Mouse (Mus musculus): ENCODE data around the gene Slc7a7. TPM values are rescaled to one million over a fixed set of nuclear protein-coding genes. Genes with fewer than 3 reads are reported as not detected.
"Not testable (repeated sequence)": the region's sequence is repeated elsewhere in the genome, so short reads cannot be mapped to it uniquely, and the experiment has no call there.

The Slc7a7 gene
- polyA plus RNA-seq, 1 experiment from 2014 or later: 6.2 TPM

GRCm38 (mm10) chr14:54366581-54366980, 51.0 kb downstream of the Slc7a7 start:
- H3K4me1 ChIP-seq: peaks cover 21% of the 10 kb centered on the region
- H3K27ac ChIP-seq (replicated peaks): no peak overlapping the region
- 94% methylated on average over 10 of the region's 10 CpGs for WGBS
- no peak overlapping the region for H3K9ac ChIP-seq (replicated peaks)
- H3K36me3 ChIP-seq: peaks cover 72% of the 10 kb centered on the region
- H3K4me2 ChIP-seq: no peak overlapping the region
- H3K27me3 ChIP-seq (replicated peaks): no peaks in the 10 kb centered on the region
- no peak overlapping the region for H3K4me3 ChIP-seq (replicated peaks)
- no peak for ATAC-seq (ENCODE audit: low FRiP score)
- H3K9me3 ChIP-seq (replicated peaks): no peaks in the 10 kb centered on the region

GRCm38 (mm10) chr14:54365026-54365645, 52.4 kb downstream of the Slc7a7 start:
- ATAC-seq (ENCODE audit: low FRiP score): no peak
- H3K27ac ChIP-seq (replicated peaks): no peak overlapping the region
- no peak overlapping the region for H3K4me2 ChIP-seq
- peaks cover 62% of the 10 kb centered on the region for H3K36me3 ChIP-seq
- peaks cover 23% of the 10 kb centered on the region for H3K4me1 ChIP-seq
- no peaks in the 10 kb centered on the region for H3K9me3 ChIP-seq (replicated peaks)
- no peak overlapping the region for H3K9ac ChIP-seq (replicated peaks)
- 90% methylated on average over 5 of the region's 5 CpGs for WGBS
- H3K27me3 ChIP-seq (replicated peaks): no peaks in the 10 kb centered on the region
- no peak overlapping the region for H3K4me3 ChIP-seq (replicated peaks)

GRCm38 (mm10) chr14:54363156-54363555, 54.4 kb downstream of the Slc7a7 start:
- WGBS: 97% methylated on average over 8 of the region's 8 CpGs
- no peak overlapping the region for H3K4me2 ChIP-seq
- no peak for ATAC-seq (ENCODE audit: low FRiP score)

GRCm38 (mm10) chr14:54360577-54361340, 56.8 kb downstream of the Slc7a7 start, which contains the start of gene Oxa1l:
Oxa1l (plus strand) TSS chr14:54360834.
- Histone ChIP-seq H3K36me3 (peaks cover 23% of the 10 kb centered on the region), H3K4me3 (replicated peaks) (peak within 1 kb of the TSS; percentile 94), H3K27ac (replicated peaks) (peak within 1 kb of the TSS; percentile 89), H3K9ac (replicated peaks) (peak within 1 kb of the TSS; percentile 94), H3K27me3 (replicated peaks) (no peaks in the 10 kb centered on the region), H3K4me1 (peaks cover 23% of the 10 kb centered on the region), H3K4me2 (peak within 1 kb of the TSS; percentile 72), H3K9me3 (replicated peaks) (no peaks in the 10 kb centered on the region)
- WGBS: under 1% methylated on average over 48 of the region's 48 CpGs
- ATAC-seq (ENCODE audit: low FRiP score): peak; percentile 94

More at GRCm38 (mm10) chr14:54363156-54363555, 54.4 kb downstream of the Slc7a7 start:
- H3K4me3 ChIP-seq (replicated peaks): no peak overlapping the region
- no peak overlapping the region for H3K9ac ChIP-seq (replicated peaks)
- no peaks in the 10 kb centered on the region for H3K27me3 ChIP-seq (replicated peaks)
- H3K4me1 ChIP-seq: peaks cover 23% of the 10 kb centered on the region
- H3K36me3 ChIP-seq: peaks cover 42% of the 10 kb centered on the region
- no peak overlapping the region for H3K27ac ChIP-seq (replicated peaks)
- H3K9me3 ChIP-seq (replicated peaks): no peaks in the 10 kb centered on the region

- no peaks in the 10 kb centered on the region for H3K36me3 ChIP-seq
- no peak overlapping the region for H3K27ac ChIP-seq (replicated peaks)
- no peaks in the 10 kb centered on the region for H3K27me3 ChIP-seq (replicated peaks)
- H3K9ac ChIP-seq (replicated peaks): no peak overlapping the region
- 43% methylated on average over 1 of the region's 1 CpGs for WGBS
- no peaks in the 10 kb centered on the region for H3K4me1 ChIP-seq
- H3K4me2 ChIP-seq: no peak overlapping the region
- H3K4me3 ChIP-seq (replicated peaks): no peak overlapping the region
- ATAC-seq (ENCODE audit: low FRiP score): no peak
- H3K9me3 ChIP-seq (replicated peaks): no peaks in the 10 kb centered on the region
Observed at GRCm38 (mm10) chr14:54354406-54354805, 63.2 kb downstream of the Slc7a7 start.

GRCm38 (mm10) chr14:54352314-54352713, 65.3 kb downstream of the Slc7a7 start:
- ATAC-seq (ENCODE audit: low FRiP score): no peak
- Histone ChIP-seq H3K27me3 (replicated peaks) (no peaks in the 10 kb centered on the region), H3K9me3 (replicated peaks) (no peaks in the 10 kb centered on the region), H3K4me2 (no peak overlapping the region), H3K27ac (replicated peaks) (no peak overlapping the region), H3K36me3 (no peaks in the 10 kb centered on the region), H3K9ac (replicated peaks) (no peak overlapping the region), H3K4me1 (no peaks in the 10 kb centered on the region), H3K4me3 (replicated peaks) (no peak overlapping the region)
- 91% methylated on average over 8 of the region's 8 CpGs for WGBS

- 95% methylated on average over 16 of the region's 16 CpGs for WGBS
- H3K27ac ChIP-seq (replicated peaks); H3K9me3 ChIP-seq (replicated peaks); H3K4me3 ChIP-seq (replicated peaks); H3K4me2 ChIP-seq; ATAC-seq (ENCODE audit: low FRiP score); H3K36me3 ChIP-seq; H3K9ac ChIP-seq (replicated peaks); H3K4me1 ChIP-seq; H3K27me3 ChIP-seq (replicated peaks): not testable (repeated sequence)
Observed at GRCm38 (mm10) chr14:54350773-54351541, 66.6 kb downstream of the Slc7a7 start.

GRCm38 (mm10) chr14:54341807-54342206, 75.8 kb downstream of the Slc7a7 start:
- not testable (repeated sequence) for H3K9me3 ChIP-seq (replicated peaks); H3K27me3 ChIP-seq (replicated peaks); H3K36me3 ChIP-seq; H3K9ac ChIP-seq (replicated peaks); ATAC-seq (ENCODE audit: low FRiP score); H3K4me3 ChIP-seq (replicated peaks); H3K4me2 ChIP-seq; H3K27ac ChIP-seq (replicated peaks); H3K4me1 ChIP-seq
- WGBS: 52% methylated on average over 2 of the region's 2 CpGs

GRCm38 (mm10) chr14:54340836-54341235, 76.7 kb downstream of the Slc7a7 start:
- no peak for ATAC-seq (ENCODE audit: low FRiP score)
- no peak overlapping the region for H3K27ac ChIP-seq (replicated peaks)
- no peak overlapping the region for H3K4me2 ChIP-seq
- H3K36me3 ChIP-seq: no peaks in the 10 kb centered on the region
- H3K4me3 ChIP-seq (replicated peaks): no peak overlapping the region
- no peaks in the 10 kb centered on the region for H3K9me3 ChIP-seq (replicated peaks)
- no peaks in the 10 kb centered on the region for H3K27me3 ChIP-seq (replicated peaks)
- 0 out of 2 replicates have a peak, but pooled peaks cover 2% of the 10 kb centered on the region for H3K4me1 ChIP-seq
- H3K9ac ChIP-seq (replicated peaks): no peak overlapping the region
- WGBS: 68% methylated on average over 7 of the region's 7 CpGs

GRCm38 (mm10) chr14:54333452-54334189, 84.0 kb downstream of the Slc7a7 start:
- Histone ChIP-seq H3K27me3 (replicated peaks) (no peaks in the 10 kb centered on the region), H3K4me2 (no peak overlapping the region), H3K9me3 (replicated peaks) (no peaks in the 10 kb centered on the region), H3K4me3 (replicated peaks) (no peak overlapping the region), H3K36me3 (no peaks in the 10 kb centered on the region), H3K9ac (replicated peaks) (no peak overlapping the region), H3K27ac (replicated peaks) (no peak overlapping the region), H3K4me1 (0 out of 2 replicates have a peak, but pooled peaks cover 6% of the 10 kb centered on the region)
- ATAC-seq (ENCODE audit: low FRiP score): no peak
- 73% methylated on average over 8 of the region's 8 CpGs for WGBS

Data from neural tube, embryonic 15.5 days (tissue).